Mouse (Mus musculus) liver, embryonic 16.5 days (tissue): ENCODE measurements around the gene St7. TPM values are rescaled to one million over a fixed set of nuclear protein-coding genes. Genes with fewer than 3 reads are reported as not detected.
A peak's percentile ranks its signal among the peaks of the same experiment; 100 is the strongest.

ENCODE experiments used
- ATAC-seq: fragments of 200-750 bp; cut with Nextera tagmentation; 2 replicates; pipeline ENCODE4 v1.8.0; 2017; ENCODE audit warnings: low read depth, mild to moderate bottlenecking, moderate number of reproducible peaks, moderate library complexity
- H3K27ac ChIP-seq: fragments of 300-500 bp; sonication (generic); 2 replicates; pipeline ENCODE4 v1.5.1; 2014; ENCODE audit warnings: mild to moderate bottlenecking, low read length
- H3K27me3 ChIP-seq: fragments of 300-500 bp; sonication (generic); 2 replicates; pipeline ENCODE4 v1.6.1; 2014; ENCODE audit warnings: low read depth, low read length, mixed read lengths; ENCODE audit not compliant: control insufficient read depth, insufficient read depth
- H3K36me3 ChIP-seq: fragments of 300-500 bp; sonication (generic); 2 replicates; pipeline ENCODE4 v1.6.1; 2014; ENCODE audit warnings: mild to moderate bottlenecking; ENCODE audit not compliant: control insufficient read depth, insufficient read depth
- H3K4me1 ChIP-seq: fragments of 300-500 bp; sonication (generic); 2 replicates; pipeline ENCODE4 v1.6.1; 2014; ENCODE audit warnings: low read depth, low read length, mixed read lengths; ENCODE audit not compliant: control insufficient read depth
- H3K4me2 ChIP-seq: fragments of 300-500 bp; sonication (generic); 2 replicates; pipeline ENCODE4 v1.6.1; 2014; ENCODE audit warnings: low read depth, low read length, mixed read lengths
- H3K4me3 ChIP-seq: fragments of 300-500 bp; sonication (generic); 2 replicates; pipeline ENCODE4 v1.5.1; 2014; ENCODE audit warnings: low read depth, mild to moderate bottlenecking, low read length
- H3K9ac ChIP-seq: fragments of 300-500 bp; sonication (generic); 2 replicates; pipeline ENCODE4 v1.6.1; 2014; ENCODE audit warnings: low read depth, low read length
- H3K9me3 ChIP-seq: fragments of 300-500 bp; sonication (generic); replicated peaks from 2 replicates; pipeline ENCODE4 v1.6.1; 2016; ENCODE audit warnings: low read length; ENCODE audit not compliant: control insufficient read depth
- WGBS: fragments of 180-500 bp; shearing (Covaris S2); extraction: QIAGEN DNeasy Blood & Tissue Kit; methylation state at CpG from one replicate; pipeline ENCODE4 v1.1.7; 2014; ENCODE audit not compliant: insufficient replicate concordance; 5-methylcytosine and 5-hydroxymethylcytosine counted together
- polyA plus RNA-seq: library from polyadenylated mRNA; unstranded; fragments of >200 nt; fragmentation: Nextera tagmentation; extraction: Ambion mirVana; gene quantifications from 2 replicates; pipeline ENCODE4 v1.2.1, GENCODE M21; 2015

The St7 gene
- polyA plus RNA-seq, 1 experiment from 2014 or later, result 9.3 TPM

GRCm38 (mm10) chr6:17727241-17727640 lies 34.5 kb downstream of the St7 start:
- H3K4me3 ChIP-seq, result no peak overlapping the region
- WGBS, result 64% methylated on average over 3 of the region's 3 CpGs
- H3K9ac ChIP-seq, result no peak overlapping the region

GRCm38 (mm10) chr6:17727891-17728790 lies 35.4 kb downstream of the St7 start:
- Histone ChIP-seq H3K9me3 (no peaks in the 10 kb centered on the region), H3K36me3 (no peaks in the 10 kb centered on the region), H3K4me1 (peaks cover 21% of the 10 kb centered on the region), H3K4me2 (no peak overlapping the region), H3K9ac (no peak overlapping the region), H3K27ac (peak overlapping the region; percentile 51; the same call in 1 of the 2 replicates), H3K4me3 (no peak overlapping the region), H3K27me3 (no peaks in the 10 kb centered on the region)
- WGBS, result 59% methylated on average over 9 of the region's 9 CpGs
- ATAC-seq, result peak; percentile 79

More at GRCm38 (mm10) chr6:17727241-17727640, 34.5 kb downstream of the St7 start:
- peak; percentile 44; the same call in 1 of the 2 replicates for ATAC-seq
- Histone ChIP-seq H3K27ac (no peak overlapping the region), H3K4me1 (peaks cover 21% of the 10 kb centered on the region), H3K4me2 (no peak overlapping the region), H3K27me3 (no peaks in the 10 kb centered on the region), H3K36me3 (no peaks in the 10 kb centered on the region), H3K9me3 (no peaks in the 10 kb centered on the region)

- WGBS, result 78% methylated on average over 6 of the region's 6 CpGs
- Histone ChIP-seq H3K9ac (no peak overlapping the region), H3K9me3 (no peaks in the 10 kb centered on the region), H3K4me1 (peaks cover 34% of the 10 kb centered on the region), H3K27me3 (no peaks in the 10 kb centered on the region), H3K36me3 (no peaks in the 10 kb centered on the region), H3K4me2 (no peak overlapping the region), H3K4me3 (no peak overlapping the region), H3K27ac (no peak overlapping the region)
- ATAC-seq, result no peak
These were observed 37.4 kb downstream of the St7 start for GRCm38 (mm10) chr6:17730122-17730521.

- Histone ChIP-seq H3K4me1 (peaks cover 33% of the 10 kb centered on the region), H3K4me2 (no peak overlapping the region)
- WGBS, result 63% methylated on average over 5 of the region's 5 CpGs
These were observed 39.0 kb downstream of the St7 start for GRCm38 (mm10) chr6:17731694-17732093.

GRCm38 (mm10) chr6:17733951-17734411 lies 41.2 kb downstream of the St7 start:
- peak overlapping the region; percentile 28 for H3K4me2 ChIP-seq
- peak overlapping the region; percentile 3; the same call in 1 of the 2 replicates for H3K9ac ChIP-seq
- peak; percentile 94 for ATAC-seq
- H3K4me3 ChIP-seq, result no peak overlapping the region
- no peaks in the 10 kb centered on the region for H3K36me3 ChIP-seq
- peaks cover 35% of the 10 kb centered on the region for H3K4me1 ChIP-seq
- no peaks in the 10 kb centered on the region for H3K27me3 ChIP-seq
- peak overlapping the region; percentile 85 for H3K27ac ChIP-seq
- WGBS, result 21% methylated on average over 8 of the region's 8 CpGs
- H3K9me3 ChIP-seq, result no peaks in the 10 kb centered on the region

More at GRCm38 (mm10) chr6:17731694-17732093, 39.0 kb downstream of the St7 start:
- ATAC-seq, result no peak
- H3K9me3 ChIP-seq, result no peaks in the 10 kb centered on the region
- H3K36me3 ChIP-seq, result no peaks in the 10 kb centered on the region
- no peak overlapping the region for H3K9ac ChIP-seq
- H3K27me3 ChIP-seq, result no peaks in the 10 kb centered on the region
- H3K4me3 ChIP-seq, result no peak overlapping the region
- H3K27ac ChIP-seq, result no peak overlapping the region

GRCm38 (mm10) chr6:17737262-17737948 lies 44.7 kb downstream of the St7 start:
- Histone ChIP-seq H3K9me3 (no peaks in the 10 kb centered on the region), H3K4me1 (peaks cover 49% of the 10 kb centered on the region), H3K9ac (0 out of 2 replicates have a peak overlapping the region, but pooled peaks have one; percentile 4), H3K27me3 (no peaks in the 10 kb centered on the region), H3K36me3 (no peaks in the 10 kb centered on the region), H3K4me2 (peak overlapping the region; percentile 34), H3K27ac (peak overlapping the region; percentile 62), H3K4me3 (no peak overlapping the region; the same call in 1 of the 2 replicates)
- no peak for ATAC-seq
- 30% methylated on average over 8 of the region's 8 CpGs for WGBS

GRCm38 (mm10) chr6:17740128-17740527 lies 47.4 kb downstream of the St7 start:
- Histone ChIP-seq H3K27ac (no peak overlapping the region), H3K9ac (no peak overlapping the region), H3K4me2 (no peak overlapping the region), H3K27me3 (no peaks in the 10 kb centered on the region), H3K36me3 (no peaks in the 10 kb centered on the region), H3K4me1 (peaks cover 46% of the 10 kb centered on the region), H3K4me3 (no peak overlapping the region), H3K9me3 (no peaks in the 10 kb centered on the region)
- 86% methylated on average over 1 of the region's 1 CpGs for WGBS
- no peak for ATAC-seq

- H3K27me3 ChIP-seq, result no peaks in the 10 kb centered on the region
- WGBS, result 29% methylated on average over 6 of the region's 6 CpGs
- peak overlapping the region; percentile 19 for H3K4me2 ChIP-seq
- H3K4me3 ChIP-seq, result no peak overlapping the region
- H3K9me3 ChIP-seq, result no peaks in the 10 kb centered on the region
- peak overlapping the region; percentile 88 for H3K27ac ChIP-seq
- ATAC-seq, result peak; percentile 51
- peak overlapping the region; percentile 2; the same call in 1 of the 2 replicates for H3K9ac ChIP-seq
- H3K4me1 ChIP-seq, result peaks cover 40% of the 10 kb centered on the region
- no peaks in the 10 kb centered on the region for H3K36me3 ChIP-seq
These were observed 48.9 kb downstream of the St7 start for GRCm38 (mm10) chr6:17741639-17742038.
